Mouse (Mus musculus): ENCODE results near the gene Thtpa. TPM values are rescaled to one million over a fixed set of nuclear protein-coding genes. Genes with fewer than 3 reads are reported as not detected.

Gene Thtpa
- polyA plus RNA-seq, 1 experiment from 2014 or later = 11.8 TPM

GRCm38 (mm10) chr14:55055167-55055834 is 39.3 kb upstream of the Thtpa start:
- no peak overlapping the region for H3K27ac ChIP-seq (replicated peaks)
- 0 out of 2 replicates have a peak, but pooled peaks cover 2% of the 10 kb centered on the region for H3K4me1 ChIP-seq (replicated peaks; ENCODE audit: control insufficient read depth, insufficient read depth)
- no peaks in the 10 kb centered on the region for H3K9me3 ChIP-seq (ENCODE audit: control insufficient read depth, low read length)
- no peak overlapping the region for H3K4me3 ChIP-seq (ENCODE audit: low read depth, low read length)
- WGBS = 70% methylated on average over 11 of the region's 11 CpGs
- peak; percentile 47; the same call in 1 of the 2 replicates for ATAC-seq (ENCODE audit: low FRiP score, low TSS enrichment)
- TF ChIP-seq CTCF (IDR thresholded peaks at IDR 0.05; ENCODE audit: low read depth) = no peak
- TF ChIP-seq EP300 (optimal IDR thresholded peaks at IDR 0.05) = no peak
- H3K4me2 ChIP-seq (replicated peaks; ENCODE audit: low read depth) = no peak overlapping the region
- H3K36me3 ChIP-seq (ENCODE audit: control insufficient read depth, insufficient read depth, low read length) = no peaks in the 10 kb centered on the region
- peak; percentile 46 for DNase-seq (ENCODE audit: low spot score)
- no peaks in the 10 kb centered on the region for H3K27me3 ChIP-seq (ENCODE audit: control insufficient read depth, insufficient read depth, low read length)
- no peak overlapping the region for H3K9ac ChIP-seq (ENCODE audit: low read length)

- 68% methylated on average over 1 of the region's 1 CpGs for WGBS
- H3K9ac ChIP-seq (ENCODE audit: low read length) = no peak overlapping the region
- no peak overlapping the region for H3K27ac ChIP-seq (replicated peaks)
- no peaks in the 10 kb centered on the region for H3K9me3 ChIP-seq (ENCODE audit: control insufficient read depth, low read length)
- TF ChIP-seq CTCF (IDR thresholded peaks at IDR 0.05; ENCODE audit: low read depth) (no peak), EP300 (optimal IDR thresholded peaks at IDR 0.05) (no peak)
- H3K4me1 ChIP-seq (replicated peaks; ENCODE audit: control insufficient read depth, insufficient read depth) = 0 out of 2 replicates have a peak, but pooled peaks cover 2% of the 10 kb centered on the region
- no peaks in the 10 kb centered on the region for H3K27me3 ChIP-seq (ENCODE audit: control insufficient read depth, insufficient read depth, low read length)
- H3K4me3 ChIP-seq (ENCODE audit: low read depth, low read length) = no peak overlapping the region
- H3K4me2 ChIP-seq (replicated peaks; ENCODE audit: low read depth) = no peak overlapping the region
- H3K36me3 ChIP-seq (ENCODE audit: control insufficient read depth, insufficient read depth, low read length) = no peaks in the 10 kb centered on the region
- DNase-seq (ENCODE audit: low spot score) (no peak), ATAC-seq (ENCODE audit: low FRiP score, low TSS enrichment) (no peak)
These were observed 35.6 kb upstream of the Thtpa start for GRCm38 (mm10) chr14:55059009-55059408.

DNA sequence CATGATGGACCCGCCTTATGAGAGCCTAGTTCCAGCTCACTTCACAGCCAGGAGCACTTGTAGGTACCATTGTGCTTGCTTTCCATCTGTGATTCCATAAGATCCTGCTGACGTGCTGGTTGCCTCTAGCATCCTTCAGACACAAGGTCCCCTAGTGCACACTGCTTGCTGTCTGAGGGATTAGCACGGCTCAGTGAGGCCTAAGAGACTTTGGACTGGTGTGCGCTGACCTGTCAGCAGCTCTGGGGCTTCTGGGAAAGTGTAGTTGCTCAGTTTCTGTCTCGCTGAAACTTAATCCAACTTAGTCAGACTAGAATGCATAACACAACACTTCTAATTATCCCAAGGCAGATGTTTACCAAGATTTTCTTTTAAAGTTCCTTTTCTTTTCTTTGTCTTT is 34.7 kb upstream of the Thtpa start:
- DNase-seq (ENCODE audit: low spot score) = no peak
- ATAC-seq (ENCODE audit: low FRiP score, low TSS enrichment) = no peak
- Histone ChIP-seq H3K27me3 (ENCODE audit: control insufficient read depth, insufficient read depth, low read length) (no peaks in the 10 kb centered on the region), H3K4me1 (replicated peaks; ENCODE audit: control insufficient read depth, insufficient read depth) (0 out of 2 replicates have a peak, but pooled peaks cover 2% of the 10 kb centered on the region), H3K9ac (ENCODE audit: low read length) (no peak overlapping the region), H3K36me3 (ENCODE audit: control insufficient read depth, insufficient read depth, low read length) (no peaks in the 10 kb centered on the region), H3K4me2 (replicated peaks; ENCODE audit: low read depth) (no peak overlapping the region), H3K4me3 (ENCODE audit: low read depth, low read length) (no peak overlapping the region), H3K27ac (replicated peaks) (no peak overlapping the region), H3K9me3 (ENCODE audit: control insufficient read depth, low read length) (no peaks in the 10 kb centered on the region)
- WGBS = 56% methylated on average over 5 of the region's 5 CpGs
- TF ChIP-seq CTCF (IDR thresholded peaks at IDR 0.05; ENCODE audit: low read depth) = no peak
- TF ChIP-seq EP300 (optimal IDR thresholded peaks at IDR 0.05) = no peak

- no peak for ATAC-seq (ENCODE audit: low FRiP score, low TSS enrichment)
- 0 out of 2 replicates have a peak, but pooled peaks cover 2% of the 10 kb centered on the region for H3K4me1 ChIP-seq (replicated peaks; ENCODE audit: control insufficient read depth, insufficient read depth)
- H3K9ac ChIP-seq (ENCODE audit: low read length) = no peak overlapping the region
- H3K27ac ChIP-seq (replicated peaks) = no peak overlapping the region
- no peak overlapping the region for H3K4me2 ChIP-seq (replicated peaks; ENCODE audit: low read depth)
- H3K36me3 ChIP-seq (ENCODE audit: control insufficient read depth, insufficient read depth, low read length) = no peaks in the 10 kb centered on the region
- no peaks in the 10 kb centered on the region for H3K9me3 ChIP-seq (ENCODE audit: control insufficient read depth, low read length)
- no peaks in the 10 kb centered on the region for H3K27me3 ChIP-seq (ENCODE audit: control insufficient read depth, insufficient read depth, low read length)
- H3K4me3 ChIP-seq (ENCODE audit: low read depth, low read length) = no peak overlapping the region
- TF ChIP-seq CTCF (IDR thresholded peaks at IDR 0.05; ENCODE audit: low read depth) = no peak
- TF ChIP-seq EP300 (optimal IDR thresholded peaks at IDR 0.05) = no peak
- WGBS = 34% methylated on average over 6 of the region's 7 CpGs
- DNase-seq (ENCODE audit: low spot score) = no peak
These were observed 32.7 kb upstream of the Thtpa start for GRCm38 (mm10) chr14:55061845-55062244.

DNA sequence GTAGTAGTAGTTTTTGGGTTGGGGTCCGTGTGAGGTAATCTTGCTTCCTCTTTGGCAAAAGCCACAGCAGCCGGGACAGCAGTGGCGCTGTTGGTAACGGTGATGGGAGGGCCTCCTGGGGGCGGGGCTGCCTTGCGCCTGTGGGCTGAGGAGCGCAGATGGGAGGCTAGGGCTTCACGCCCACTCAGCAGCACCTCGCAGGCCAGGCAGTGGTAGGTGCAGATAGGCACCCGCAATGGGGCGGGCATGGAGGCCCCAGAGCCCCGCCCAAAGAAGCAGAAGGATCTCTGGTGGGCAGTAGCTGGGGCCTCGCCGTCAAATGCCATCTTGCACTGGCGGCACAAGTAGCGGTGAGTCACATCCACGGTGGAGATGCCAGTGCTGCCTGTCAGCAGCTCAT is 32.0 kb upstream of the Thtpa start:
- TF ChIP-seq CTCF (IDR thresholded peaks at IDR 0.05; ENCODE audit: low read depth) (no peak), EP300 (optimal IDR thresholded peaks at IDR 0.05) (no peak)
- WGBS = 20% methylated on average over 17 of the region's 17 CpGs
- peak; percentile 42 for DNase-seq (ENCODE audit: low spot score)
- Histone ChIP-seq H3K4me3 (ENCODE audit: low read depth, low read length) (no peak overlapping the region), H3K27ac (replicated peaks) (no peak overlapping the region), H3K9me3 (ENCODE audit: control insufficient read depth, low read length) (no peaks in the 10 kb centered on the region), H3K4me1 (replicated peaks; ENCODE audit: control insufficient read depth, insufficient read depth) (0 out of 2 replicates have a peak, but pooled peaks cover 2% of the 10 kb centered on the region), H3K4me2 (replicated peaks; ENCODE audit: low read depth) (0 out of 2 replicates have a peak overlapping the region, but pooled peaks have one; percentile 23), H3K27me3 (ENCODE audit: control insufficient read depth, insufficient read depth, low read length) (no peaks in the 10 kb centered on the region), H3K9ac (ENCODE audit: low read length) (peak overlapping the region; percentile 27; the same call in 1 of the 2 replicates), H3K36me3 (ENCODE audit: control insufficient read depth, insufficient read depth, low read length) (no peaks in the 10 kb centered on the region)
- peak; percentile 51; the same call in 1 of the 2 replicates for ATAC-seq (ENCODE audit: low FRiP score, low TSS enrichment)

- ATAC-seq (ENCODE audit: low FRiP score, low TSS enrichment) (no peak), DNase-seq (ENCODE audit: low spot score) (no peak)
- no peak overlapping the region for H3K4me2 ChIP-seq (replicated peaks; ENCODE audit: low read depth)
- no peak overlapping the region for H3K4me3 ChIP-seq (ENCODE audit: low read depth, low read length)
- H3K9me3 ChIP-seq (ENCODE audit: control insufficient read depth, low read length) = no peaks in the 10 kb centered on the region
- H3K4me1 ChIP-seq (replicated peaks; ENCODE audit: control insufficient read depth, insufficient read depth) = 0 out of 2 replicates have a peak, but pooled peaks cover 2% of the 10 kb centered on the region
- no peak for TF ChIP-seq CTCF (IDR thresholded peaks at IDR 0.05; ENCODE audit: low read depth)
- no peak for TF ChIP-seq EP300 (optimal IDR thresholded peaks at IDR 0.05)
- no peaks in the 10 kb centered on the region for H3K27me3 ChIP-seq (ENCODE audit: control insufficient read depth, insufficient read depth, low read length)
- 85% methylated on average over 5 of the region's 5 CpGs for WGBS
- no peaks in the 10 kb centered on the region for H3K36me3 ChIP-seq (ENCODE audit: control insufficient read depth, insufficient read depth, low read length)
- H3K9ac ChIP-seq (ENCODE audit: low read length) = no peak overlapping the region
- no peak overlapping the region for H3K27ac ChIP-seq (replicated peaks)
These were observed 31.5 kb upstream of the Thtpa start for GRCm38 (mm10) chr14:55063117-55063516.

Data from stomach, postnatal 0 days (tissue).